Mouse (Mus musculus) ovary, adult 18-20 months (tissue): ENCODE data around the gene Fmo4.

Experiments used
- DNase-seq: peaks from one replicate; pipeline ENCODE4 v3.0.0; 2022; ENCODE audit warnings: low spot score, mixed read lengths

Fmo4 gene

DNA sequence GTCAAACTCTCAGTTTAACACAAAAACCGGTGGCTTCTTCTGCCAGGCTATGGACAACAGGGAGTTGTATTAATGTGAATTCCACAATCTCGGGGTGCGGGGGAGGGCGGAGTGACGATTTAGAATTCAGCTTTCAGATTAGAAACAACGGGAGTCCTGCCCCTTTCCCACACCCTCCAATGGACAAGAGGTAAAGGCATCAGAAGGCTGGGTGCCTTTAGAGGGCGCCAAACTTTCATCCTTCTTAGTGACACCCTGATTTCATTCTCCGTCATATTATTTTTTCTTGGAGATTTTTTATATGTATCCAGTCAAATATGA lies at the start of gene Fmo4:
Gene Fmo4 (minus strand): TSS at position 137 of the 321 bp plus-strand sequence.
- peak; percentile 14 for DNase-seq

DNA sequence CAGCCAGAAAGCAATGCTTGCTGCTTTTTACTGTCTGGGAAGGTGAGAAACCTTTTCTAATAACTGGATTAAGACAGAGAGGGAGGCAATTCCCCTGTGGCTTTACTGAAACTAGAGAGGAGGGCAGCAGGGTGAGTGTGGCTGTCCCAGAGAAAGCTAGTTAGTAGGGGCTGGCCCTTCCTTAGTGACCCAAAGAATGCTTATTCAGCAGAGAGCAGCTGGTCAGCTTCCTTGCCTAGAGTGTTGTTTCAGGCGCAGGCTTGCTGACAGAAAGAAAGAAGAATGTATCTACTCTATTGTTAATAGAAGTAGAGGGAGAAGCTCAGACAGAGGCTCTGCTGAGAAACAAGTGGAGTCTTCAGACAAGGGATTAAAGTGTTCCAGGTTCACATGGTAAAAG lies 48.6 kb upstream of the Fmo4 start:
- DNase-seq: no peak

DNA sequence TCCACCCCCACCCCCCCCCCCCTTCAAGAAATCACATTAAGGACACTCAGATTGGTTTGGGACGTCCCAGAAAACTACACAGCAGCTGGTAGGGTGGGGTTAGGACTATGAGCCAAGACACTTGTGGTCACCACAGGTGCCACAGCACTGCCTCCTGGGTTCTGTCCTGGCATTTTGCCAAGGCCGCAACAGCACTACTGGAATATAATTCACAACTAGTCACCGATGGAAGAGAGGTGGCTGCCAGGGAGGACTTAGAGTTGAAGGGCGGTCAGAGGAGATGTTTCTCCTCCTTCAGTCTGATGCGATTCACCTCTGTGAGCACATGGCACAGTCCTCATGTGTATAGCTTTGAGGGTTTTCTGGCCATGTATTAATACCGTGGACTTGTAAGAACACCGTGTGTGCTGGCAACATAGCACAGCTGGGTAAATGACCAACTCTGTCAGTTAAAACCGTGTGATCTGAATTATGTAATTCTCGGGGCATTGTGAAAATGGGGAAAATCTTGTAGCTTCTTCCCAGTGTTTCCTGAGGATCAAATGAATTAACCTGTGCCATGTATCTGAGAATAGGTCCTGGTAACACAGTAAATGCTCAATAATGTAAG lies 46.3 kb upstream of the Fmo4 start:
- no peak for DNase-seq

DNA sequence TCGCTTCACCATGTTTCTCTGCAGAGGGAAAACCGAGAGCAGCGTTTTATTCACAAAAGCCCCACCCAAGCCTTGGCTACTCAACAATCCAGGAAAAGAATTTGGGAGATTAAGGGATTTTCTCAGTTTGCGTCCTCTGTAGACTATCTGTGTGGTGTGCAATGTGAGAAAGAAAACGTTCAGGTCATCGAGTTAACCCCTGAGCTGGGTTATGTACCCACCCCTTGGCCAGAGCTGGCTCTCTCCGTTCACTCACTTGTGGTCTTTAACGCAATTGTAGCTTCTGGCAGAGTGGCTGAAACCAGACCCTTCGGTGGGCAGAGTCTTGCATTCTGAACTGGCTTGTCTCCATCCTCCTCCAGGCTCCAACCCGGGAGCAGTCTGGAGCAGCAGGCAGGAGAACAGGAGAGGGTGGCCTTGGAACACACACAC lies 45.8 kb upstream of the Fmo4 start:
- DNase-seq: no peak

DNA sequence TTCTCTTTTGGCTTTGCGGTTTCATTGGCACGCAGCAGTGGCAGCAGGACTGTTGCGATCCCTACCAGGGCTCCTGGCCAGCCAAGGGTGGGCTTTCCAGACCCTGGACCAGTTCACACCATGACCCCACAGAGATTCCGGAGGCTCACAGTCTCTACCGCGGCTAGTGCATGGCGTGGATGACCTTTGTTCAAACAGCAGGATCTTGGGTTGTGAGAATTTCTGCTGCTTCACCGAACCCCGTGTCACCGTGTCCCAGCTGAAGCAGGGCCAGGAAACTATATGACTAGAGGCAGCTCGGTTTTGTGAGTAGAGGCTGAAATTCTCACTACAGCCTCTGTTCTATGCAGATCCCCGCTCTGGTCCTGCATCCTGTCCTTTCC lies 45.0 kb upstream of the Fmo4 start:
- no peak for DNase-seq

DNA sequence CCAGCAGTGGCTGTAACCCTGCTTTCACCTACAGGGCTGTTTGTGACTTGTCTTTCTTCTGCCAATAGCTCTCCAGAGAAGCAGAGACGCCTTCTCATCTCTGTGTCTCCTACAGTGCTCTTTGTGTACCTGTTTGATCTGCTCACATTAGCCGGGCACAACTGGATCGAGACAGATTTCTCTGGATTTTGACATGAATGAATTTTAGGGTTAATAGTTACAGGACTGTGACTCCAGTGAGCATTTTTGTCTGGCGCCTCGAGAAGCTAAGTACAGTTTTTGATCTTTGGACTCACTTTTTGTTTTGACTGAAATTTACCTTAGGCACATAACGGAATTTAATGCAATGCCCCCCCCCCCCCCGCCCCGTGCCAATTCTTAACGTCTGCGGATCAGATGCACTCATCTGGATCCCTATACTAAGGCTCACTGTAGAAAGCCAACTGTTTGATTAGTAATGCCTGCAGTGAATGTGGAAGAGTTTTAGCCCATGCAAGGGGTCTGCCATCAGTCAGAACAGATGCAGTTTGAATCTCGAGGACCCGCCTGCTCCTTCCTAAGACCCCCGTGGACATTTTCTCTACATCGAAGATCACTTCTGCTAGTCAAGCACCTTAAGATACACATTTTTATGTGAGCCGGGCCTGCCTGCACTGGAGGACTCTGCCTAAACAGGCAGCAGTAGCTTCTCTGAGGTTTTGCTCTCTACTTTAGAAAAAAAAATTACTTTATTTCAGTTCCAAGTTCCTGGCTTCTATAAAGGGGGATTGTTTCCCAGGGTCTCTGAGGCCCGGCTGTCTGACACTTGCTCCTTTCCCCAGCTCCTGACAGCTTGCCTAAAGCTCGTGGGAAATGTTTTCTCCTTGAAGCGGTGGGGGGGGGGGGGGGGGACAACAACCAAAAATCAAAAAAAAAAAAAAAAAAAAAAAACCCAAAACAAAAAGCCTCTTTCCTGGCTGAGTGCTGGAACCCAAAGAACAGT lies 44.3 kb upstream of the Fmo4 start:
- no peak for DNase-seq

DNA sequence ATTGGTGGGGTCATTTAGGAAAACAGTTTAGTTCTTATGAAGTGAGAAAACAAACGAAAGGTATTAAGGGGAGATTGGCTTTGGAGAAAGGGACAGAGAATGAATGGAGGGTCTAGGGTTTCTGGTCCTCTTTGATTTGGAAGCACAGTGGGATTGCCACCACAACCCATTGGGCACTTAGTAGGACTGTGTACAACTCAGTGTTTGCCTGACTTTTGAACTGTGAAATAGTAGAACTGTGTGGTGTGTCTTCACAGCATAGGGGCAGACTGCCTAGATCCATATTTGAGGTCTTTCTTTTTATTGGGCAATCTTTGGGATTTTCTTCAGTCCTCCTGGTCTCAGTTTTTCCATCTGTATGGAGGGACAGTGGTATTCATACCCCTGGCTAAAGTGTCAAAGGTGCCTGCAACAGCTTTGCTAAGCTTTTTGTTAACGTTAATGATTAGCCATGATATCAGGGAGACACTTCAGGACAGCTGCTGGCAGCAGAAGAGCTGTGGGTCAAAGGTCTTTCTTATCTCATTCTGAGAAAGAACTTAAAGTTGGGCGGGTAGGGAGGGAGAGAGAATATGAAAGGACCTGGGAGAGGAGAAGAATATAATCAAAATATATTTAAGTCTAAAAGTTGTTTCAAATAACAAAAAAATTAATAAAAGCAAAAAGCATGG lies 40.2 kb upstream of the Fmo4 start:
- no peak for DNase-seq

DNA sequence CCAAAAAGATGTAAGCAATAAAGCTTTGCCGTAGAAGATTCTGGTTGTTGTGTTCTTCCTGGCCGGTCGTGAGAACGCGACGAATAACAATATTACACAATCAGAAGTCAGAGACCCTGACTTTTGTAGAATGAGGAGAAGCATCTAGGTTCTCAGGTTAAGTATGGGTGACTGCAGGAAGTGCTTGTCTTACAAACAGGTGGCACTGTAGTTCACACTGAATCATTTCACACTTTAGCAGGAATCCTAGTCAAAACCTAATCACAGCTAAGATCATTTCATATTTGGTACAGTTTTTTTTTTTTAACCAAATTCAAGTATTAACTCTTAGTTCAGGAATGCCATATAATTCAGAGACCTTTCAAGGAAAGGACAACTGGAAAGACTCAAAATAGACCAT lies 33.8 kb upstream of the Fmo4 start:
- no peak for DNase-seq

DNA sequence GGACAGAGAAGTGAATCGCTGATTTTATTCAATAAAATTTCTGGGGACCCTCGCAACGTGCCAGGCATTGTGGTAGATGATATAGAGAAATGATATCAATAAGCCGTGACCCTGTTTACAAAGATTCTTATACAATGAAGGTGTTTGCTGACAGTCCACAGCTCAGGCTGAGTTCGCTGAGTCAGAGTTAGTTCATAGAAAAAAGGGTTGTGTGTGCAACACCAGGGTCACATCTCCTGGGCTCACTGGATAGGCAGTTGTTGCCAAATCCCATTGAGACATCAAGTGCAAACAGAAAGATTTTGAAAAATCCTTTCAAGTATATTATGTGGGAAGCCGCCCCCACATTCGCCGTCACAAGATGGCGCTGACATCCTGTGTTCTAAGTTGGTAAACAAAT lies 26.4 kb upstream of the Fmo4 start:
- no peak for DNase-seq

DNA sequence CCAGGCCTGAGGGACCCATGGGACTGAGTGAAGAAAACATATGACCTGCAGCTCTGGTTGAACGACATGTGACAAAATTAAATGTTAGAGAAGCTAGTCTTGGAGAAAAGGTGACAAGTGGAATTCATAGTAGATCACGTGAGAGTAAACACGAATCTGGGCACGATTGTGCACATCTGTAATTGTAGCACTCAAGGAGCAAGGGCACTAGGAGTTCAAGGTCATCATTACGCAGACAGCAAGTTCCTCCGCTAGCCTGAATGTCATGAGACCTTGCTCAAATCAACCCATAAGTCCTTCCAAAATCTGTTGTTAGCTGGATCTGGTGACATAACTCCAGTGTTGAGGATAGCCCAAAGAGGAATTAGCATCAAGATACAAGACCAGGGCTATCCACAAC lies 25.2 kb upstream of the Fmo4 start:
- no peak for DNase-seq

DNA sequence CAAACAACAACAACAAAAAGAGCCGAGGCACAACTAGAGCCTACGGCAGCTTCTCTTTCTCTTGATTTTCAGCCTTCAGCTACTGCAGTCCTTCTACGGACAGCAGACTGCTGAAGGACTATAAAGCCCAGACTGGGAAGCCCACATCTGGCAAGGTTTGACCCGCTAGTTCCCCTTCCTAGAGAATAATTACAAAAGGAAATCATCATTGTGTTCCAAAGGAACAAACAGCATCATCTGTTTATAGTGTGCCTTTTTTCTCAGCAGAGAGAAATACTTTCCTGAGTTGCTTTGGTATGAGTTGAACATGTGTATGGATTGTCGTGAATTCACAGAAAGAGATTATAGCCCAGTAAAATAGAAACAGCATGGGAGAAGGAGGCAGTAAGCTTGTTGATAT lies 20.6 kb upstream of the Fmo4 start:
- no peak for DNase-seq

DNA sequence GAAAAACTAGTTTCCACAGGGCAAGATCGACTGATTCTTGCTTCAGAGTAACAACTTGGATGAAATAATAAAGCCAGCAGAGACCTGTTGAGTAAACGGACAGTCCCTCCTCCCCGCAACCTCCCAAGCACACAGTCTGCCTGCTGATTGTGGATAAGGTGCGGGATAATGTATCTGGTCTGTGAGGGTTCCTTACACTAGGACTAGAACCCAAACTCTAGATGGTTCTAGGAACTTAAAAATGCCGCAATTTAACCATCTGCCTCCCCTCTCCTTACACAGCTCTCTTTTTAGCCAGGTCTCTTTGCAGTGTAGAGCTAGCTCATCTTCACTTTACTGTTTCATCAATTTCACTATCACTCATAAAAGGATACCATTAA lies 18.8 kb upstream of the Fmo4 start:
- DNase-seq: no peak

DNA sequence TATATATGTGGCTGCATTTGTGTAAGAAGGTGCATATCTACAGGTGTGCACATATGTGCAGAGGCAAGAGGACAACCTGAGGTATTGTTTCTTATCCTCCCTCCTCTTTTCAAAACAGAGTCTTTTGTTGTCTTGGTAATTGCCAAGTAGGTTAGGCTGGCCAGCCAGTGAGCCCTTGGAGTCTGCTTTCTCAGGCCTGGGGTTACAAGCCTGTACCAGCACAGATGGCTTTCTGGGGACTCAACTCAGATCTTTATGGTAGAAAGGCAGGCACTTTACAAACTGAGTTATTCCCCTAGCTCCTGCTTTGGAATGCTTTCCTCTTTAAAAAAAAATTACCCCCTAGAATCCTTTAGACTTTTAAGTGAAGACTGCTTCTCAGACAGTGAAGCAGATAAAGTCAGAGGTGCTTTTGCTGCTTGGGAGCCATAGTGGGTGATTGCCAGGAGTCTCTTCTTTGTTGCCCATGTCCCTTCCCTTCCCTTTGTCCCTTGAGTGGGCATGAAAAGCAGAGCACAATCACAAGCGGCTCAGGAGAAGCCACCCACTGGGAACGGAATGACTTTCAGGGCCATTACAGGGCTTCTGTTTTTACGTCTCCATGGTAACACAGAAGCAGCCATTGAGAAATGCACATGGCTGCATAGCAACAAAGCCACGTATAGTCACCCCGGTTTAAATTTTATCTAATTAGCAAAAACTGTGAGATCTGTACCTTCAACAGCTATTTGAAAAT lies 18.2 kb upstream of the Fmo4 start:
- no peak for DNase-seq

DNA sequence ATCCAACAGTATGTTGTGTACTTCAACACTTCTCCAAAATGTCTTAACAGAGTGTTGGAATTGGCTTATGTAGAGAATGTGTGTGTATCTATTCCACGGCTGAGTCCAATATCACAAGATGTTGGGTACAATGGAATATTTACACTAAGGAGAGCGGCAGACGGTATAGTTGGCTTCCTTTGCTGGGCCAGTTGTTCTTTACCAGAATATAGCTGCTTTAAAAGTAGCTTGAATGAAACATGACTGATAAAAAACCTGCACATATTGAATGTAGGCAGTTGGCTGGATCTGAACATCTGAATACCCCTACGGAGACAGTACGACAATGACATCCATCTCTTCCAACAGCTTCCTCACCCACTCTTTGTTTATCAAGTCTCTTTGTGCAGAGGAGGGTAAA lies 5.5 kb upstream of the Fmo4 start:
- no peak for DNase-seq

DNA sequence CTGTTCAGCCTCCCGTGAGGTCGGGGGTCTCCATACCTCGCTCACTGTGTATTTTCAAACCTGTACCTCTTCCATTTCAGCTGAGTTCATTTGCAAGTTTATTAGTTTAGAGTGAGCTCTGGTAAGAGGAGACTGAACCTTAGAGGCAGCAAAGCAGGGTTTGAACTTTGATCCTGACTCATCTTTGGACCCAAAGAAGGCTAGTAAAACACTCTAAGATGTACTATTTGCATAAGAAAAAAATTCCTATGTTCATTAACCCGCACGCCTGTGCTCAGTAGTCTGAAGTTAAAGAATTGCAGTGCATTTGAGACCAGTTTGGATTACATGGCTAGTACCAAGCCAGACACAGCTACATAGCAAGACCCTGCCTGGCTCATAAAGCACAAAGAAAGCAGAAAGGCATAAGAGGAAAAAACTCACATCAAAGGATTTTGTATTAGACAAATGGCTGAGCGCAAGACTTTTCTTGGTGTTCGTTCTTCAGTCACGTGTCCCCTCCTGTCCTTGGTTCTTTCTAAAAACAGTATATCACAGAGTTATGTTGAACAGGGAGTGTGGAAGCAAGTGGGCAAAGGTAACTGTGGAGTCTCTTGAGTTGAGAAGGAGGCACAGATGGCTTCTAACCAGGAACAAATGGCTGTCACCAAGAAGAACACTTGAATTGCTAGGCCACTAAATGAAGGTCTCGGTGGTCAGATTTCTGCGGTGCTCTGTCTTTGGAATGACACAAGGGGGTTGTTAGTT lies 1.8 kb upstream of the Fmo4 start:
- DNase-seq: no peak

DNA sequence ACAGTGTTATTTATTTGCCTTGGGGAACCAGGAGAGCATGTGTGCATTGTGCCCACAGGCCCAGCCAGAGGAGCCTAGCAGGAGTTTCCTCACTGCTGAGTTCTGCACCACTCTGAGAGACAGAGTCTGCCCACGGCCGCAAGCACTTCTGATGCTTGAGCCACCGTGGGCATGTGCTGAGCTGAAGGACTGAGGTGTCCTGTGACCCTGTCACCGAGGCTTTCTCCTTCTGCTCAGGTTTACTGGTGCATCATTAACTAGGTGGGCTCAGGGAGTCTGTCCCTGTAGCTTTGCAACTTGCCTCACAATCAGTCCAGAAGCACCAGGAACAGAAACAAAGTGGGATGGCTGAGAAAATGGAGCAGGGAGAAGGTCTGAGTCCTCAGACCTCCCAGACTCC lies 1.2 kb upstream of the Fmo4 start:
- DNase-seq: no peak

DNA sequence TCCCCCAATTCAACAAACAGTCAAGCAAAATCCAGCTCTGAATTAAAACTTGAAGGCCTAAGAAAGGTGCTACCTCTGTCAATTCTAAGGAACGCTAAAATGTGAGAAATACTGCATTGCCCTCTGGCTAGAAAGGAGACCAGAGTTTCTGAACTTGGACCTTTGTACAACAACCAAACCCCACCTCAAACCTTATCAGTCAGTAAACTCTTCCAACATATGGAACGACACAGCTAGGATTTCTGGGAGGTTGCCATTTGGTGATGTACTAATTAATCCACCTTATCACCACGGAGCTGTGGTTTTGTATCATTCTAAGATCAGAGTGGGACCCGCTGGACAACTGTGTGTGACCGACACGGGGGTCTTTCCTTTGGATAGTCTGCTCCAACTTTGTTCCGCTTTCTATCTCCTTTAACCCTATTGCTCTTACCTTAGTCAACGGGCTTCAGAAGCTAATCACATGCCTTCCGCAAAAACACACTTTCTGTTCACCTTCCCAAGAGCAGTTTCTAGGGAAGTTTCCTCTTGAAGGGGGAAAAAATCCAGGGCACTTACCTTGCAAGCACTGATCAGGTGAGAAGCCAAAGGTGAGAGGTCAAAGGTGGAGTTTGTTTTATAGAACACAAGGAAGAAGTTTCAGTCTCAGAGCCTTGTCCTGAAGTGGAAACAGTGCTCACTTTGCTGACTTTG lies 483 bp downstream of the Fmo4 start:
- DNase-seq: no peak

DNA sequence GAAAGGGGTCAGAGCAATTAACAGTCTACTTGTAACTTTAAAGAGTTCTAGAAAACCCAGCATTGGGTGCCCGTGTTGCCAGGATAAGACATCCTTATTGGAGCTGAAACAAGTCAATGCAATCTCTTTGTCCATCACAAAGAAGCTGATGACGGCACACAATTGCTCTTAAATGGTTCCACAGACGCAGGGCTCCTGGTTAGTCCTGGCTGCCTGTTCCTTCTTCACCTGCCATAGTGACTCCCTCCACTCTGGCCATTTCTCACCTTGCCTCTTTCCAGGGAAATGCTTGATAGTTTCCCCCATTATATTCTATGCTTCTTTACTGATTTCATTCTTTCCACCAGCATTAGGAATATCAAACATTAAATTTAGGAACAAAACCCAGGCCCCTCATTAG lies 5.2 kb downstream of the Fmo4 start:
- no peak for DNase-seq

DNA sequence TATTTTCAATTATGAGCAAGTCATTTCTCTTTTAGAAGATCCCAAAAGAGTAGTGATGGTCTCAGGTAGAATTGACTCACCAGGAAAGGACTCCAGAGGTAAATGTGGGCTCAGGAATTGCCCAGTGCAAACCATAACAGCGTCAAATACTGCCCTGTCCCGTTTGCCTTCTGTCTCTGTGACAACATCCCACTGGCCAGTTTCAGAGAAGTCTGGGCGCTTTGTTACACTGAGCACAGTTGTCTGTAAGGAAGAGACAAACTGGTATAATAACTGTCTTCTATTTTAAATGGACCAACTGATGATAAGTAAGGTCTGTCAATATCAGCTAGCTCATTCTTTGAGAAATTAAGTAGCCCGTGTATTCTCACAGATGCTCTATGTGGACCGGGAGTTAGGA lies 6.3 kb downstream of the Fmo4 start:
- no peak for DNase-seq

DNA sequence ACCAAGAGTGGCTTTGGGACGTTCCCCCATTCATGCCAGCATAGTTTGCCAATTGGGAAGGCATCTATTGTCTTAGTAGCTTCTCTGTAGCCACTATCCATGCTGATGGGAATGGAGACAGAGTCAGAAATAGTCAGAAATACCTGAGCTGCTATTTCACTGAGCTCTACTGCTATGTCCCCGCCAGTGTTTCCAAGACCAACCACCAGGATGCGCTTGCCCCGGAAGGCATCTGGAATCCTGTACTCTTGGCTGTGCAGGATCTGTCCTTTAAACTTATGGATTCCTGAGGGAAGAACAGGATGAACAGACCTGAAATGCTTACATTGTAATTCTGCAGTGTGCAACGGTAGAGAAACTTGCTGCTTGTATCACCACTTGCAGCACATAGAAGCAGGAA lies 8.8 kb downstream of the Fmo4 start:
- no peak for DNase-seq

DNA sequence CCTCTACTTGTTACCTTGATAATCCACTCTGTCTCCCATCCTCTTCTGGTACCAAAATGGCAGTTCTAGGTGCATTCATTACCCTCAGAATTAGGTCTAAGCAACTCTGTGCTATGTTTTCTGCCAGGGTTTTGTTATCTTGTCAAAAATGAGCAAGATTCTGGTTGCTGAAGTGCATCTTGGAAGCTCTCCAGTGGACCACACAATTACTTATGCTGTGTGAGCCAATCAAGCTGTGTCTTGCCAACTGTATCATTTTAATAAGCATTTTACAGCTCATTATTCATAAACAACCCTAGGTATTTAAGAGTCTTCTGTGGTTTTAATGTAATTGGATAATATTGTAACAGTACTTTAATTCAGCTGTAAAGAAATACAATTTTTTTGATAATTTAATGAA lies 17.3 kb downstream of the Fmo4 start:
- DNase-seq: no peak
